Mouse (Mus musculus) gastrocnemius, adult 18-20 months (tissue): Measurements from ENCODE around the gene Ppp2r5e. TPM values are rescaled to one million over a fixed set of nuclear protein-coding genes. Genes with fewer than 3 reads are reported as not detected.
A peak's percentile ranks its signal among the peaks of the same experiment; 100 is the strongest.

Source experiments
- DNase-seq: peaks from one replicate; pipeline ENCODE4 v3.0.0; 2021; ENCODE audit warnings: low spot score
- total RNA-seq, 2 experiments: library from RNA; stranded (reverse); gene quantifications; 2 replicates each; pipeline ENCODE4 v1.2.3; 2021

The Ppp2r5e gene
- total RNA-seq, 2 experiments from 2014 or later, result 30.9 to 34.1 TPM

- DNase-seq, result no peak
Measured at GRCm38 (mm10) chr12:75537673-75538423, 58.2 kb downstream of the Ppp2r5e start.

- no peak for DNase-seq
Measured at GRCm38 (mm10) chr12:75537019-75537672, 58.9 kb downstream of the Ppp2r5e start.

- no peak for DNase-seq
Measured at GRCm38 (mm10) chr12:75536566-75536965, 59.5 kb downstream of the Ppp2r5e start.

GRCm38 (mm10) chr12:75533145-75533544 is 62.9 kb downstream of the Ppp2r5e start:
- no peak for DNase-seq

- DNase-seq, result no peak
Measured at GRCm38 (mm10) chr12:75531895-75532294, 64.2 kb downstream of the Ppp2r5e start.

- DNase-seq, result peak; percentile 13
Measured at GRCm38 (mm10) chr12:75528857-75529808, 66.9 kb downstream of the Ppp2r5e start.

- no peak for DNase-seq
Measured at GRCm38 (mm10) chr12:75528300-75528699, 67.7 kb downstream of the Ppp2r5e start.

GRCm38 (mm10) chr12:75524199-75524598 is 71.8 kb downstream of the Ppp2r5e start:
- no peak for DNase-seq

- no peak for DNase-seq
Measured at GRCm38 (mm10) chr12:75522931-75523330, 73.1 kb downstream of the Ppp2r5e start.

- DNase-seq, result no peak
Measured at GRCm38 (mm10) chr12:75522360-75522759, 73.7 kb downstream of the Ppp2r5e start.

GRCm38 (mm10) chr12:75520395-75520794 is 75.7 kb downstream of the Ppp2r5e start:
- no peak for DNase-seq

GRCm38 (mm10) chr12:75519181-75519940 is 76.7 kb downstream of the Ppp2r5e start:
- DNase-seq, result no peak

GRCm38 (mm10) chr12:75515301-75515906 is 80.6 kb downstream of the Ppp2r5e start:
- no peak for DNase-seq

GRCm38 (mm10) chr12:75511520-75511919 is 84.5 kb downstream of the Ppp2r5e start:
- DNase-seq, result no peak

GRCm38 (mm10) chr12:75504991-75505650 is 90.9 kb downstream of the Ppp2r5e start:
- DNase-seq, result no peak

- DNase-seq, result no peak
Measured at GRCm38 (mm10) chr12:75502664-75503063, 93.4 kb downstream of the Ppp2r5e start.

GRCm38 (mm10) chr12:75497698-75498097 is 98.3 kb downstream of the Ppp2r5e start:
- DNase-seq, result no peak

GRCm38 (mm10) chr12:75495636-75496035 is 100.4 kb downstream of the Ppp2r5e start:
- no peak for DNase-seq

GRCm38 (mm10) chr12:75494643-75495042 is 101.4 kb downstream of the Ppp2r5e start:
- no peak for DNase-seq
